Mouse (Mus musculus): ENCODE results near the gene Plekha6. TPM values are rescaled to one million over a fixed set of nuclear protein-coding genes. Genes with fewer than 3 reads are reported as not detected.

Gene Plekha6
- total RNA-seq, 1 experiment, result 3.5 TPM

DNA sequence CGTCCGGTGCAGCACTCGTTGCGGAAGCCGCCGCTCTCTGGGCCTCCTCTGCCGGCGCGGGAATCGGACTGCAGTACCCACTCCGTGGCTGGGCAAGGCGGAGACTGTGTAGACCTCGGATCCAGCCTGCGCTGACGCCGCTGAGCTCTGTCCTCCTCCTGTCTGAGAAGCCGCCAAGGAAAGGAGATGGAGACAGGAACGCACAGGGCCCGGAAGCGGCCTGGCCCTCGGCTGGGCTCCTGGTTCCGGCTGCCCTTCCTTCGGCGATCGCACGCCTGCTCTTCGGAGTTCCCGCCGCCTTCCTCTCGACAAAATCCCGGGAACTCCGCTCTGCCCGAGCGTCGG lies 32.5 kb upstream of the Plekha6 start:
- Histone ChIP-seq H3K4me3 (ENCODE audit: insufficient read depth in 1 of 2, low read depth in 1 of 2, low read length in 2 of 2, poor library complexity in 1 of 2, severe bottlenecking in 1 of 2) (peak overlapping the region; percentile 89 to 96), H3K36me3 (ENCODE audit: control insufficient read depth, insufficient read depth, low read length, poor library complexity, severe bottlenecking) (peaks cover 29% of the 10 kb centered on the region), H3K27ac (ENCODE audit: insufficient read depth, low read depth, low read length, poor library complexity, severe bottlenecking) (peak overlapping the region; percentile 85), H3K4me1 (ENCODE audit: control insufficient read depth in 2 of 2, insufficient read depth in 2 of 2, low read length in 2 of 2, poor library complexity in 1 of 2) (peaks cover 4 to 22% of the 10 kb centered on the region in 2 experiments), H3K9ac (ENCODE audit: insufficient read depth, low read depth, low read length, poor library complexity, severe bottlenecking) (peak overlapping the region; percentile 97), H3K9me3 (ENCODE audit: control insufficient read depth, insufficient read depth, low read depth, low read length) (no peaks in the 10 kb centered on the region)
- no peak for DNase-seq (ENCODE audit: low read depth, low spot score)
- TF ChIP-seq ZC3H11A (IDR thresholded peaks at IDR 0.05; ENCODE audit: borderline replicate concordance, low read depth, low read length) (no peak), MAFK (IDR thresholded peaks at IDR 0.05; ENCODE audit: insufficient read depth, low read depth, low read length) (no peak), ZNF384 (IDR thresholded peaks at IDR 0.05; ENCODE audit: low read depth, low read length) (no peak), HCFC1 (IDR thresholded peaks at IDR 0.05; ENCODE audit: borderline replicate concordance, insufficient read depth, low read length) (no peak), CHD2 (IDR thresholded peaks at IDR 0.05; ENCODE audit: low read depth, low read length) (no peak)
- in situ Hi-C loops (cut with MboI; ENCODE audit: low sequenced_read_pairs in 2 of 2, unreplicated experiment in 2 of 2), result loop anchor here (25.0 kb wide), 1 partner anchor 94 kb away; the partner anchor contains the start of genes Mdm4 (in 2 of the 2) and Pik3c2b (in 2 of the 2)

GRCm38 (mm10) chr1:133131936-133132335 lies 32.1 kb upstream of the Plekha6 start:
- H3K9ac ChIP-seq (ENCODE audit: insufficient read depth, low read depth, low read length, poor library complexity, severe bottlenecking), result peak overlapping the region; percentile 97
- TF ChIP-seq ZC3H11A (IDR thresholded peaks at IDR 0.05; ENCODE audit: borderline replicate concordance, low read depth, low read length), result no peak
- no peak for TF ChIP-seq CHD2 (IDR thresholded peaks at IDR 0.05; ENCODE audit: low read depth, low read length)
- no peak for TF ChIP-seq MAFK (IDR thresholded peaks at IDR 0.05; ENCODE audit: insufficient read depth, low read depth, low read length)
- no peak for TF ChIP-seq ZNF384 (IDR thresholded peaks at IDR 0.05; ENCODE audit: low read depth, low read length)
- TF ChIP-seq HCFC1 (IDR thresholded peaks at IDR 0.05; ENCODE audit: borderline replicate concordance, insufficient read depth, low read length), result no peak
- peak overlapping the region; percentile 85 for H3K27ac ChIP-seq (ENCODE audit: insufficient read depth, low read depth, low read length, poor library complexity, severe bottlenecking)
- no peaks in the 10 kb centered on the region for H3K9me3 ChIP-seq (ENCODE audit: control insufficient read depth, insufficient read depth, low read depth, low read length)
- no peak for DNase-seq (ENCODE audit: low read depth, low spot score)
- H3K4me3 ChIP-seq (ENCODE audit: insufficient read depth in 1 of 2, low read depth in 1 of 2, low read length in 2 of 2, poor library complexity in 1 of 2, severe bottlenecking in 1 of 2), result peak overlapping the region; percentile 89 to 96
- in situ Hi-C loops (cut with MboI; ENCODE audit: low sequenced_read_pairs in 2 of 2, unreplicated experiment in 2 of 2), result loop anchor here (25.0 kb wide), 1 partner anchor 95 kb away; the partner anchor contains the start of genes Mdm4 (in 2 of the 2) and Pik3c2b (in 2 of the 2)
- H3K4me1 ChIP-seq (ENCODE audit: control insufficient read depth in 2 of 2, insufficient read depth in 2 of 2, low read length in 2 of 2, poor library complexity in 1 of 2), result peaks cover 3 to 18% of the 10 kb centered on the region in 2 experiments
- peaks cover 33% of the 10 kb centered on the region for H3K36me3 ChIP-seq (ENCODE audit: control insufficient read depth, insufficient read depth, low read length, poor library complexity, severe bottlenecking)

DNA sequence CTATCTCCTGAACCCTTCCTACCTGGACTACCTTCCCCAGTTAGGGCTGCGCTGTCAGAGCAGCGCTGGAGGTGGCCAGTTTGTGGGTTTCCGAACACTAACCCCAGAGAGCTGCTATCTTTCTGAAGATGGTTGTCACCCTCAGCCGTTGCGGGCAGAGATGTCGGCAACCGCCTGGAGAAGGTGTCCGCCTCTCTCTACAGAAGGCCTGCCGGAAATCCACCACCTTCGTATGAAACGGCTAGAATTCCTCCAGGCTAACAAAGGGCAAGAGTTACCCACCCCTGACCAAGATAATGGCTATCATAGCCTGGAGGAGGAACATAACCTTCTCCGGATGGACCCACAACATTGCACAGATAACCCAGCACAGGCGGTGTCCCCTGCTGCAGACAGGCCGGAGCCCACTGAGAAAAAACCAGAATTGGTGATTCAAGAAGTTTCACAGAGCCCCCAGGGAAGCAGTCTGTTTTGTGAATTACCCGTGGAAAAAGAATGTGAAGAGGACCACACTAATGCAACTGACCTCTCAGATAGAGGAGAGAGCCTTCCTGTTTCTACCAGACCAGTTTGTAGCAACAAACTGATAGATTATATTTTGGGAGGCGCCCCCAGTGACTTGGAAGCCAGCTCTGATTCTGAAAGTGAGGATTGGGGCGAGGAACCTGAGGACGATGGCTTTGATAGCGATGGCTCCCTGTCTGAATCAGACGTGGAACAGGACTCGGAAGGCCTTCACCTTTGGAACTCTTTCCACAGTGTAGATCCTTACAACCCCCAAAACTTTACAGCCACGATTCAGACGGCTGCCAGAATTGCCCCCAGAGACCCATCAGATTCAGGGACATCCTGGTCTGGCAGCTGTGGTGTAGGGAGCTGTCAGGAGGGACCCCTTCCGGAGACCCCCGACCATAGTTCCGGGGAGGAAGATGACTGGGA lies 31.4 kb upstream of the Plekha6 start:
- Histone ChIP-seq H3K4me1 (ENCODE audit: control insufficient read depth in 2 of 2, insufficient read depth in 2 of 2, low read length in 2 of 2, poor library complexity in 1 of 2) (peaks cover 0 to 12% of the 10 kb centered on the region in 2 experiments; a peak in 3 of 4 replicates), H3K9me3 (ENCODE audit: control insufficient read depth, insufficient read depth, low read depth, low read length) (no peaks in the 10 kb centered on the region), H3K9ac (ENCODE audit: insufficient read depth, low read depth, low read length, poor library complexity, severe bottlenecking) (peak overlapping the region; percentile 97), H3K27ac (ENCODE audit: insufficient read depth, low read depth, low read length, poor library complexity, severe bottlenecking) (no peak overlapping the region), H3K4me3 (ENCODE audit: insufficient read depth in 1 of 2, low read depth in 1 of 2, low read length in 2 of 2, poor library complexity in 1 of 2, severe bottlenecking in 1 of 2) (peak overlapping the region; percentile 89 to 96), H3K36me3 (ENCODE audit: control insufficient read depth, insufficient read depth, low read length, poor library complexity, severe bottlenecking) (peaks cover 40% of the 10 kb centered on the region)
- DNase-seq (ENCODE audit: low read depth, low spot score), result no peak
- in situ Hi-C loops (cut with MboI; ENCODE audit: low sequenced_read_pairs in 2 of 2, unreplicated experiment in 2 of 2), result loop anchor here (25.0 kb wide), 1 partner anchor 95 kb away; the partner anchor contains the start of genes Mdm4 (in 2 of the 2) and Pik3c2b (in 2 of the 2)
- TF ChIP-seq CHD2 (IDR thresholded peaks at IDR 0.05; ENCODE audit: low read depth, low read length) (no peak), MAFK (IDR thresholded peaks at IDR 0.05; ENCODE audit: insufficient read depth, low read depth, low read length) (no peak), ZNF384 (IDR thresholded peaks at IDR 0.05; ENCODE audit: low read depth, low read length) (no peak), ZC3H11A (IDR thresholded peaks at IDR 0.05; ENCODE audit: borderline replicate concordance, low read depth, low read length) (no peak), HCFC1 (IDR thresholded peaks at IDR 0.05; ENCODE audit: borderline replicate concordance, insufficient read depth, low read length) (no peak)

GRCm38 (mm10) chr1:133133425-133133824 lies 30.6 kb upstream of the Plekha6 start:
- peak overlapping the region; percentile 89 to 96 for H3K4me3 ChIP-seq (ENCODE audit: insufficient read depth in 1 of 2, low read depth in 1 of 2, low read length in 2 of 2, poor library complexity in 1 of 2, severe bottlenecking in 1 of 2)
- H3K4me1 ChIP-seq (ENCODE audit: control insufficient read depth in 2 of 2, insufficient read depth in 2 of 2, low read length in 2 of 2, poor library complexity in 1 of 2), result peaks cover 0 to 6% of the 10 kb centered on the region in 2 experiments; a peak in 1 of 4 replicates
- no peak for DNase-seq (ENCODE audit: low read depth, low spot score)
- in situ Hi-C loops (cut with MboI; ENCODE audit: low sequenced_read_pairs in 2 of 2, unreplicated experiment in 2 of 2), result loop anchor here (25.0 kb wide), 1 partner anchor 96 kb away; the partner anchor contains the start of genes Mdm4 (in 2 of the 2) and Pik3c2b (in 2 of the 2)
- TF ChIP-seq ZC3H11A (IDR thresholded peaks at IDR 0.05; ENCODE audit: borderline replicate concordance, low read depth, low read length), result no peak
- no peak for TF ChIP-seq CHD2 (IDR thresholded peaks at IDR 0.05; ENCODE audit: low read depth, low read length)
- H3K27ac ChIP-seq (ENCODE audit: insufficient read depth, low read depth, low read length, poor library complexity, severe bottlenecking), result no peak overlapping the region
- H3K9me3 ChIP-seq (ENCODE audit: control insufficient read depth, insufficient read depth, low read depth, low read length), result no peaks in the 10 kb centered on the region
- H3K9ac ChIP-seq (ENCODE audit: insufficient read depth, low read depth, low read length, poor library complexity, severe bottlenecking), result peak overlapping the region; percentile 97; the same call in 1 of the 2 replicates
- H3K36me3 ChIP-seq (ENCODE audit: control insufficient read depth, insufficient read depth, low read length, poor library complexity, severe bottlenecking), result peaks cover 43% of the 10 kb centered on the region

Data from ES-E14 (cell line).